Mouse (Mus musculus): Measurements from ENCODE around the gene Igsf21. TPM values are rescaled to one million over a fixed set of nuclear protein-coding genes. Genes with fewer than 3 reads are reported as not detected.

Gene Igsf21
- total RNA-seq (2021) = 1 to 10 TPM; 3.1 to 7.2 TPM
- long read RNA-seq, experiment 1, partial matches to known transcripts = 3 of 4 reads
- long read RNA-seq, experiment 1, other reads (novel, unspliced or antisense) = 1 of 4 reads
- long read RNA-seq, experiment 2, partial matches to known transcripts = 6 of 9 reads
- long read RNA-seq, experiment 2, other reads (novel, unspliced or antisense) = 3 of 9 reads

DNA sequence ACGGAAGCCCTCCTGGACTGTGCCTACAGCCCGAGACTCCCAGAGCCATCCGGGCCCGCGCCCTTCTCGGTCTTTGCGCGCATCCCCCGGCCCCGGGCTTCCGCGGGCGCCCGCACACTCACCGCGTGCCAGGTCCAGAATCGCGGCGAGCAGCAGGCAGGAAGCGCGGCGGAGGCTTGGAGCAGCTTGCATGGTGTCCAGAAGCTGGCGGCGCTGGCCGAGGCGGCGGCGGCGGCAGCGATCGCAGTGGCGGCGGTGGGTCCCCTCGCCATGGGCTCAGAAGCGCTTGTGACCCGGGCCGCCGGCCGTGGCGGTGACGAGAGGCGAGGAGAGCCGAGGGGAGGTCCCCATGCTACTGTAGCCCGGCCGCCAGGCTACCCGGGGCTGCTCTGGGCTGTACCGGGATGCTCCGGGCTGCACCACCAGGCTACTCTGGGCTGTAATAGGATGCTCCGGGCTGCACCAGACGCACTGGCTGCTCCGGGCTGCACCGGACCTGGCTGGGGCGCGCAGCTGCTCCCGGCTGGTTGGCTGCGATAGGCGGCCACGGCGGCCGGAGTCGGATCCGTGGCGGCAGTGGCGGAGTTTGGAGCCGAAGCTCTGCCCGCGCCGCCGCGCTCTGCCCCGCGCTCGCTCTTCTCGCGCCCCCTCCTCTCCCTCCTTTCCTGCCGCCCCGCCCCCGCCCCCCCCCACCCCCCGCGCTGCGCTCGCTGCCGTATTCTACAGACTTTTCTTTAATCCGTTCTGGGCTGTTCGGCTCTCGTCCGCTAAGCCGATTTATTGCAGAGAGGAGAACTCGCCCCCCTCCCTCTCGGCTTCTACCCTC is at the start of gene Igsf21:
Gene Igsf21, minus strand, starts transcription at position 605 of the 826 bp plus-strand sequence.
- no peak for DNase-seq (ENCODE audit: low spot score in 2 of 2)

DNA sequence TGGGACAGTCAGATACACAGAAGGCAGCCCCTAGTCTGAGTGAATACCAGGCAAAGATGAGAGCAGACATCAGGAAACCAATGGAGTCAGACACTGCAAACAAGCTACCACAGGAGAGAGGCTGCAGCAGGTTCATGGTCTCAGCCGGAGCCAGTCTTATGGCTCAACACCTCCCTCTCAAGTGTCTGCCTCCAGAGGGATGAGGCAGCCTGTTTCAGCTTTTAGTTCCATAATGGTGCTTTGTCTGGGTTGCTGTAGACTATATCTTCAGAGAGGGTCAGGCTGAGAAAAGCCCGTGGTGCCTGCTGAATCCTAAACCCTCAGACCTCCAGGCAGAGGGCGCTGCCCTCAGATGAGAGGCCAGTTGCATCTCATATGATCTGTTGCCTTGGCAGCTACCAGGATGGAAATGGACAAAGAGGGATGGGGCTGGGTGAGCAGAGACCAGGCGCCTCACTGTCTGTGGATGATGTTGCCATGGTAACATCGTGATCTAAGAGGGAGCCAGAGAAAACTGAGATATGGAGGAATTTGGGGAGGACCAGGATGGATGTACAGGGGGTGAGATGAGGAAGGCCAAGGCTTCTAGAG is 39.2 kb upstream of the Igsf21 start:
- no peak for DNase-seq (ENCODE audit: low spot score in 2 of 2)

DNA sequence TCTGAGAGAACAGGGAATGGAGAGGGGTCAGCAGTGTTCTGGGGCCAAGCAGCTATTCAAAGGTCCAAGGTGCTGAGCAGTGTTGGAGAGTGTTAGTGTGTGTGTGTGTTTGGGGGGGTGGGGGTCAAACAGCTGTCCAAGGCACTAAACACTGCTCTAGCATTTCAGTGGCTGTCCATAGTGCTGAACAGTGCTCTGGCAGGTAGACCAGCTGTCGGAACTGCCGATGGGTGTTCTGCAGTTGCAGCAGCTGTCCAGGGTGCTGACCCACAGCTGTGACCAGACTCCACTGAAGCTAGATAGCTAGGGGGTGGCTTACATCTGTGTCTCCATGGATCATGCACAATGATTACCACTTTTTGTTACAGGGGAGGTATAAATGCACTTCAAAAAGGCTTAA is 36.8 kb upstream of the Igsf21 start:
- peak; percentile 36 to 38 for DNase-seq (ENCODE audit: low spot score in 2 of 2)

DNA sequence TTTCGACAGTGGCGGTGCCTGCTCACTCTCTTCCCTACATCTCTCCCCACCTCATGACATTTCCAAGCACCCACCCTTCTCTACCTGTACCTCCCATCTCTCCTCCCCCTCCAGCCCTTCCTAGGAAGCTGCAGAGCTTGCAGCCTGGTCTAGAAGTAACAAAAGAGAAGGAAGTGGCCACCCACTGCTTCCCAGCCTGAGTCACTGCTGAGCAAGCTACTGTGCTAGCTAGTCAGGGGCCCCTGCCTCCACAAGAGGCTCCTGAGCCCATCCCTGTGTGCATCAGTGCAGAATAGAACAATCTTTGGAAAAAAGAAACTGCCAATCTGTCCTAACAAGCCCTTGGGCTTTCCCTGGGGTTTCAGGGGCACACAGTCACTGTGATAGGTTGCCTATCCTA is 31.7 kb upstream of the Igsf21 start:
- DNase-seq (ENCODE audit: low spot score in 2 of 2) = no peak

DNA sequence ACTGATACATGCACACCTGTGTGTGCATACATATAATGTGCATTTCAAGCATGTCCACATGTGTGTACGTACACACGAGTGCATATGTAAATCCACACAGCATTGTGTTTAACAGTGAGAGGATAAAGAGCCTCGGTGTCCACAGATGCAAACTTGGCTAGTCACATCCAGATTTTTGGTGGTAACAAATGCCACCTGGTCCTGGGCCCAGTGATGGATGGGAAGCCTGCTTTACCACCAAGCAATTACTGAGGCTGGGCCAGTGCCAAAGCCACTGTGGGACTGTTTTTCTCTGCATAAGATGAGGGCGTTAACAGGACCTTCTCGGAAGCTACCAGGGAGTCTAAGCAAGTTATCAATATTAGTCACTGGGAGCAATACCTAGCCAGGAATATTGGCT is 25.3 kb upstream of the Igsf21 start:
- DNase-seq (ENCODE audit: low spot score in 2 of 2) = no peak

DNA sequence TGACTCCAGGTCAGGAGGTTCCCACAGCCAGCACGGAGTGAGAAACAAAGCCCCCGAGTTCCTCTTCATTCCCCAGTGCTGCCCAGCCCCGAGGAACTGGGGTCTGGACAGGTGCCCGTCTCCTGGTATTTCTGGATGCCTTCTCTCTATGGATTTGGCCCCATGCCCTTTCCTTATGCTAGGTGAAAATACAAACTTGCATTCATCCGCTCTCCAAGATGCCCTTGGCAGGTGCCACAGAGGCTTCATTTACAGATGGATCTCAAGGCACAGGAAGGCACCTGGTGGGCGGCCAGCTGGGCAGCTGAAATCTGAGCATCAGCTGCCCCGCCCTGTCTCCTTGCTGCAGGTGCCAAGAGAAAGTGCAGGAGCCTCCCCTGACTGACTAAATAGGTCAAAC is 23.9 kb upstream of the Igsf21 start:
- no peak for DNase-seq (ENCODE audit: low spot score in 2 of 2)

DNA sequence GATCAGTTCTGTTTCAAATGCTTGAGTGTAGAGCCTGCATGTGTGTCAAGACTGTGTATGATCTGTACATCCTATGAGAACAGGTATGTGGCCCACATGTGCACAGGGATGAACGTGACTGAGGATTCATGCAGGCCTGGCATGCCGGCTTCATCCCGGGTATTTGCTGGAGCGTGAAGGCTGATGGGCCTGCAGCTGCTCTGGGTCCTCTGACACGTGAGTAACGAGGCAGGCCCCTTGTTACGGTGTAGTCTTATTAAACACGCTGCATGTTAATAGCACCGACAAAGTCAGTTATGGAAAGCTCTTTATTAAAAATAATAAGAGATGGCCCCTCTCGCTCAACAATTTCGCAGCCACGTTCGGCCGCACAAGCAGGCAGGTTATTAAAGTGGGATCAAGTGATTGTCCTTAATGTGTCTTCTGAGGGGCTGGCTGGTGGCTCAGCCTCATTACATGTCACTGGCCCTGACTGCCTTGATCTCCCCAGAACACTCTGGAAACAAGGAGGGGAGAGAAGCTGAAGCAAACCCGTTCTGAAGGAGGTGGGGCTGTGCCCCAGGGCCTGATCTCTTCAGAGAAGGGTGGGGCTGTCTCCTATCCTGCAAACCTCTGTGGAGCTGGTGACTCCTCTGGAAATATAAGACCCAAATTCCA is 22.7 kb upstream of the Igsf21 start:
- no peak for DNase-seq (ENCODE audit: low spot score in 2 of 2)

DNA sequence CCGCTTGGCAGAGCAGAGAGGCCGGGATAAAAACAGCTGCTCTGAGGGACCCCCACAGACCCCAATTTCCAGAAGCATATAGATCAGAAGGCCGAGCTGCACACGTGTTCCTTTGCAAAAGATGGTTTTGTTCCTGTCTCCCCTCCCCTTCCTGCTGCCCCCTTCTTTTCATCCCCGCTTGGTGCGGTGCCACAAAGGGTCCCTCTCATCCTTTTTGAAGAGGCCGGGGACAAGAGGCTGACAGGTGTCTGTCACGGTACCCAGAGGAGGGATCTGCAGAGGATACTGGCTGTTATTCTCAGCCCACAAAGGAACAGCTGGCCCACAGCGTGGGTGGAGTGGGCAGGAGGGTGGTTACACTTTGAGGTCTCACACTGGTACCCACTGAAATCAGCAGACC is 21.3 kb upstream of the Igsf21 start:
- DNase-seq (ENCODE audit: low spot score in 2 of 2) = no peak

DNA sequence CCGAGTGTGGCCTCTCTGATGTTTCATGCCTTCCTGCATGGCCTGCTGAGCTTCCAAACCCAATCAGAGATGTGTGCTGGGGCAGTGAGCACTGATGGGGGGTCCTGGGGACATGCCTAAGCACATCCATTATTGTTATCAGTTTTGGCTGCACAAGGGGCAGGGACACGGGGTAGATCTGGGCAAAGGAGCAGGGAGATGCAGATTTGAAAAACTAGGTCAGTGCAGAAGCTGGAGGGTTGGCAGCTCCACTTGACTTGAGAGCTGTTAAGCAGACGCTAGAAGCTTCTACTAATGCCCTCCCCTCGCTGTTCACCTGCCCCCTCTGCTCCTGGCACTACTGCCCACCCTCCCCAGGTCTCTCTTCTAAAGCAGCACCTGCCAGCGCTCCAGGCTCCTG is 20.5 kb upstream of the Igsf21 start:
- DNase-seq (ENCODE audit: low spot score in 2 of 2) = no peak

DNA sequence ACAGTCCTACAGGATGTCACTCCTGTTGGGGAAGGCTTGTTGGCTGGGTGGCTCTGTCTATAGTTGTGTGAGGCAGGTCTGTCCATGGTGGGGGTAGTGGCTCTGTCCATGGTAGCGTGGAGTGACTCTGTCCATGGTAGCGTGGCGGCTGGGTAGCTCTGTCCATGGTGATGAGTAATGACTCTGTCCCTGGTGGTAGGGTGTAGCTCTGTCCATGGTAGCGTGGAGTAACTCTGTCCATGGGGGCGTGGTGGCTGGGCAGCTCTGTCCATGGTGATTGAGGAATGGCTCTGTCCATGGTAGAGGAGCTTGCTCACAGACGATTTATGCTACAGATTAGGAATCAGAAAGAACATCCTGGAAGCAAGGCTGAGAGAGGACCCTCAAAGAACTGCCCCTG is 12.4 kb upstream of the Igsf21 start:
- peak in 1 of 2 experiments; percentile 15 for DNase-seq (ENCODE audit: low spot score in 2 of 2)

DNA sequence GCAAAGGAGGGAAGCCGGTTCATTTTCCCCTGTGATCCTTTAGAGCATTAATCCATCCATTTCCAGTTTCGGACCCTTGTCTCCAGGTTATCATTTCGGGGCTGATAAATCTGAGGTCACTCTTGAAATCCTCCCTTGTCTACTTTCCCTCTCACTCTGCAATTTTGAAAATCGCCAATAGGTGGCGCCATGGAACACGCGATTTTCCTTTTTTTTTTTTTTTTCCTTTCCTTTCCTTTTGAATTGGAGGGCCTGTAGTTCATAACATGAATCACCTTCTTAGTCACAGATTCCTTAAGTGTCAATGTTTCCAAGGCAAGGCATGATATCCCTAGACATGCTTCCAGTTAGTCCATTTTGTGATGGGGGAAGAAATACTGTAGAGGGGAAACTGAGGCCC is 5.8 kb upstream of the Igsf21 start:
- DNase-seq (ENCODE audit: low spot score in 2 of 2) = peak; percentile 12 to 30

DNA sequence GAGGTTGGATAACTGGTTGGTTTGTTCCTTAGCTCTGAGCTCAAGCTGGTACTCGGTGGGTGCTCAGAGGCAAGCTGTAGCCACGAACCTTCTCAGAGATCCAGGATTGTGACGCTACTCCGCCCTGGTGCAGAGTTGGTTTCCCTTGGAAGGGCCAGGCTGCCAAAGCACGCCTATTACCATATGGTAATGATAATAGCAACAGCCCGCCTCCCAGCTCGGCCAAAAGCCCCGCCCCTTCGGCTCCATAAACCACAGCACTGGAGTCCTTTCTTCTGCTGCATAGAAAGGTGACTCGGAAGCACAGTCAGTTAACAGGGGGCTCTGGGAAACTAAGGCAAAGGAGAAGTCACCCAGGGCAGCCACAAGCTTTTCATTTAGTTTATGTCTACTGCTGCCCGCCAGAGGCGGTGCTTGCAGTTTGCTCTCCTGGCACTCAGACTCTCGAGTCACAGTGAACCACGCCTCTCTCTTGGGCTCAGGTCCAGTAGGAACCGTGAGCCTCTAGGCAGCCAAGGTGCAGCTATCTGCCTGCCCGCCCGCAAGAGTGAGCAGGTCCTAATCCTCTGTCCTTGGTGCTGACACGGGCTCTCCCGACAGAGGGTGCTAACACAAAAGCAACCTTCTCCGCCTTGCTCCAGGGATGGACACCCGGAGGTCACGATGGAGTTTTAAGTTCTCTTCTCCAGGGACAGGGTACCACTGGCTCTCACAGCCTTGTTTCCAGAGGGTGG is 2.6 kb upstream of the Igsf21 start:
- no peak for DNase-seq (ENCODE audit: low spot score in 2 of 2)

DNA sequence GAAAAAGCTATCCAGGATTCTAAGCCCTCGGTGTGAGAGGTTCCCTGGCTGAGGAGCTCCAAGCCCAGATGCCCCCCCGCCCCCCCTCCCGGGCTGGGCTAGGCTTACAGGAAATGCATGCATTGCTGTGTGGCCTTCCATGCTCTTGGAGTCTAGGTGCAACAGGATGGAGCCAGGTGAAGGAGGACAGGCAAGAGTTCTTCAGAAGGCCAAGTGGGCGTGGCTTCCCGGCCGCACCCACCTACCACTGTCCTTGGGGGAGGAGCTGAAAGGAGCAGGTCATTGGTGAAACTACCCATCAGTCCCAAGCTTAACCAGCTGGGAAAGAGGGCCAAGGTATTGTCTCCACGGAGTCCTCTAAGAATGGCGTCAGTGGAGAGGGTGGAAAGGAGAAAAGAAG is 1.8 kb upstream of the Igsf21 start:
- DNase-seq (ENCODE audit: low spot score in 2 of 2) = no peak

DNA sequence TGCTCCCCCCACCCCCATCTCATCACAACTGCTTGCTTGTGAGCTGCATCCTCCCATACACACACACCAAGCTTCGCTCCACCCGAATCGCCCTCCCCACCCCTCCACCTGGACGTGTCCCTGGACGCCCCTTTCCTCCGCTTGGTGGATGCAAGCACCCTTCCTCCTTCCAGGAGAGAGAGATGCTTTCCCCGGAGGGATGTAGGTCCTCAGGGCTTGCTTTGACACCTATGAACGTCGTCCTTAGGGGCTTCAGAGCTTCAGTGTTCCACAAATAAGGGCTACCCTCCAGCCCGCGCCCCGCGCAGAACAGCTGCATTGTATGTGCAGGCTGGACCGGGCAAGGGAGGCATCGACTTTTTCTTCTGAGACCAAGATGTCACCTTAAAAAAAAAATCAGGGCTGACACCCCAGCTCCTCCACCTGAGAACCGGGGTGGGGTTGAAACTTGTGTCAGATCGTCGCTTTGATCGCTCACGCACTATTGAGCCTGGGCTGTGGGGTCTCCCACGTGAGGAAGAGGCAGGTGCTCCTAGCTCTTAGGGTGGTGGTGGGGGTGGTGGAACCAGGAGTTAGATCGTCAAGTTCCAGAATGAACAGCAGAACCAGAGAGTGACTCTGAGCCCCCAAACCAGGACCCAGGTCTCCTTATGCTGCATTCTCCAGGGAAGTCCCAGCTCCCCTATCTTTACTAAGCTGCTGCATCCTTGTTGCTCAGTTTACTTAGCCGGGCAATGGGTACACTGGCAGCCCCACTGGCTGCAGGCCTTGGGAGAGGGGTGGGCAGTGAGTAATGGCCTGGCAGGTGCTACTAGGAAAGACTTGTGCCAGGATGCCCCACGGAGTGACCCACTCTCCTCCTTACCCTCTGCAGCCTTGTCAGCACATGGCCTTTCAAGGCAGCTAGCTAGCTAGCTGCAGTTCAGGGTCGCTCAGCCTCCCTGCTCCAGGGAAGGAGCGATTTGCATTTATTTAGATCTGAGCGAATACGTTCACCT is 721 bp upstream of the Igsf21 start:
- DNase-seq (ENCODE audit: low spot score in 2 of 2) = no peak

DNA sequence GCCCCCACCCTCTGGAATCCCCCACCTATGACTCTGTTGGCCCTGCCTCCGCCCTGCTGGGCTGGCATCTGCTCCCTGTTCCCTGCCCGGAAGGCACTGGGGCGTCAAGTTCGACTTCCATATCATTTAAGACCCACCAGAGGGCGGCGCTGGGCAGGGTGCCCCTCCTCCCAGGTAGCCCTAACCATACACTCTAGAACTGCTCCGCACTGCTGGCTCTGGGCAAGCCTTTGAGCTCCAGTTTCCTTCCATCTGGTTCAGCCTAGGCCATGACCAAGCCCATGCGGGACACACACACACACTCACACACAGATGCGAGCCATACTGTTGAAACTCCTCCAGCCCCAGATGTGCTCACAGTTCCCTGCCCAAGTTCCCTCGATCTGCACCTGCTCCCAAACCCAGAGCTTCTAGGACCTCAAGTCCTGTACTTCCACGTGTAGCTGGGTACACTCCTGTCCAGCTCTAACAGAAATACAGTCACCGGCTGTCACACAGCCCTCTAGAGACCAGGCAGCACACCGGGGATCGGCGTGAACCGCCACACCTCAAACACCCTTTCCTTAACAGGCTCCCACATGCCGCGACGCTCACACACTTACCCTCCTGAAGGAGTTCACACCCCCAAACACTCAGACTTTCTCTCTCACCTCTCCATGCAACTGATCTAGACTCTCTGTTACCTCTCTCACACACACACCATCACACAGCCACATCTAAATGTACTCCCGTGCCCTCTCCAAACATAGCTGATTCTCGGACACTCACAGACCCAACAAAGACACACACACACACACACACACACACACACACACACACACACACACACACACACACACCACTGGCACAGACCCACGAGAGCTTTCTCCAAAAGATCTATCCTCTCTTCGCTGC is 1.1 kb downstream of the Igsf21 start:
- DNase-seq (ENCODE audit: low spot score in 2 of 2) = no peak

DNA sequence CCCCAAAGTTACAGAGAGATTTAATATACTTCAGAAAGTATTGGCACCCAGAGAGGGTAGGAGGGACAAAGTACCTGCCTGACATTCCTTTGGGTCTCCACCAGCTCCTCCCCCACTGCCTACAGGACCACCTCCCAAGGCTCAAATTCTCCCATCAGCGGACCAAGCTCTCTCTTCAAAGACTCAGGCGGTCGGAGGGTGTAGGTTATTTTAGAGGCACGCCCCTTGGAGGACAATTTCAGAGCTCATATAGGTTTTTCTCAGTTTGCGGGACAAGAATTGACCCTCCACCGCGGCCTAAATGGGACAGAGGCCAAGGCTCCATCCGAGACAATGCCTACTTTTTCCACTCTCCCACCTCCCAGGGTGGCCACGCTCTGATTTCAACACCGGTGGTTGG is 1.7 kb downstream of the Igsf21 start:
- no peak for DNase-seq (ENCODE audit: low spot score in 2 of 2)

DNA sequence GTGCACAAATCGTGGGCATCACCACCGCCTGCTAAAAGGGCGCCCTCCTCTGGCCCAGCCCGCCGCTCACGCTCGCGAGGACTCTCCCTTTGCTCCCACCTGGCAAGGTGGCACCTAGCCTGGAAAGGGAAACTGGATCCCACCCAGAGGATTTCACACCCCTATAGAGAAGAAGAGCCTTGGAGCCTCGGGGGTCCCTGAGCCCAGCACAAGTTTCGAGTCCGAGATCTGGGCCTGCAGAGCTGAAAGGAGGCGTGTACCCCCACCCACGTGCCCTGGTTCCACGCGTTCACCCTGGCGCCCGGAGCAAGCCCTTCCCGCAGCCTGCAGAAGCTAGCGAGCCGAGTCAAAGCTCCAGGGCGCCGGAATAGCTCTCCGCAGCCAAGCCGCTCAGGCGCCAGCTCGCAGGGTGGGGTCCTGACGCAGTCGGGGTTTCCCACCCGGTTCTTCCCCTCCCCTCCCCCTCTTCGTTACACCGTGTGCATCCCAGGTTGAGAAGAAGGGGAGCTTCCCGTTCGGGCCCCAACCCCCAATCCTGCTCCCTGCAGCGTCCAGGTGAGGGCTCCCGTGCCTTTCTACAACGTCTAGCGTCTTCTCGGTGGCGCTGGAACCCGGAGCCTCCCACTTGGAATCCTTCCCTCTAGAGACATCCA is 2.3 kb downstream of the Igsf21 start:
- DNase-seq (ENCODE audit: low spot score in 2 of 2) = no peak

DNA sequence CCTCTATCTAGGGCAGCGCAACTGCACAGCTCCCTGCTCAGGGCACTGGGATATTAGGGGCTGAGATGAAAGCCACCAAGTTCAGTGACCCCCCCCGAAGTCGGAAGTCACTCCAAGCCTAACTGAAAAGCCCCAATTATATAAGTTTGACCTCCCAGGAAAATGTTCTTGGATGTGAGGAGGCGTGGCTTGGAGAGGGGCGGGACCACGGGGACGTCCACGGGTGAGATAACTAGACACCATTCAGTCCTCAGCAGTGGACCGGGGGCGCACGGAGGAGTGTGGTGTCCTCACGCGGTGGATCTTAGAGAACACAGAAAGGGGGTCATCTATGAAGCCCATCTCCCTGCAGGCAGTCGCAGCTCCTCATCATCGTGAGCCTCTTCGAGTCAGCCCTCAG is 3.4 kb downstream of the Igsf21 start:
- DNase-seq (ENCODE audit: low spot score in 2 of 2) = no peak

DNA sequence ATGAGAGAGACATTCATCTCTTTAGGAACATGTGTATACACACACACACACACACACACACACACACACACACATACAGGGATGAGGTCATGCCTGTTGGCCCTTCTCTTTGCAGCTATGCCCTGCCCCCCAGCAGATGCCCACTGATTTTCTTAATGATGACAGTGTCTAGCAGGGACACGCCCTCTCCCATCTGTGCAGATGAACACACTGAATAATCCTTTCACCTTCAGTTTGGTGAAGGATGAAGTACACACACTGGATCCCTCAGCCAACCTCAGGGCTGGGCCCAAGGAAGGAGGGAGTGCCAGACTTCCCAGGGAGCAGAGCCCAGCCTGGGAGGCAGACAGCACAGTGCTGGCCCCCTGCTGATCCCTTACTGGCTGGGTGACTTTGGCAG is 4.3 kb downstream of the Igsf21 start:
- DNase-seq (ENCODE audit: low spot score in 2 of 2) = no peak

Measured in adrenal gland, adult 18-20 months (tissue).